Comparison of ENCODE assay signal across 21 mouse cellular contexts in genomic region chr15:86763581-86764375, GRCm38 (mm10).
DNase-seq lines count a peak whose midpoint lies in the region; ATAC-seq and TF ChIP-seq lines count a peak whose summit lies in the region.
"Had no signal": no experiment of that assay in that cellular context is flagged by ENCODE, and none has a peak within 500 bp of the region (broad histone marks: within the 10 kb centered on the region; RNA-seq: fewer than 3 reads in every experiment).

No protein-coding gene starts in this region.

- no peak overlapping the region for H3K9ac ChIP-seq in hindbrain, embryonic 13.5 days
- no peak overlapping the region for H3K9ac ChIP-seq in hindbrain, embryonic 11.5 days (ENCODE audit: low read depth, low read length)
- no peak overlapping the region for H3K9ac ChIP-seq in midbrain, postnatal 0 days (replicated peaks; ENCODE audit: low read length, poor library complexity, severe bottlenecking)
- H3K9ac ChIP-seq in midbrain, embryonic 15.5 days = no peak overlapping the region
- H3K9ac ChIP-seq: intestine, embryonic 15.5 days; kidney, embryonic 15.5 days; liver, embryonic 12.5 days; lung, embryonic 14.5 days; neural tube, embryonic 12.5 days had no signal

- no peak for DNase-seq in hindbrain, embryonic 11.5 days (ENCODE audit: low spot score)
- DNase-seq in midbrain, postnatal 0 days (ENCODE audit: low spot score) = peak; percentile 67
- DNase-seq in cerebellum, adult 9-10 months = peak; percentile 96
- peak; percentile 30 for DNase-seq in retina, postnatal 1 day
- DNase-seq in gastrocnemius, postnatal 10 days = no peak
- DNase-seq in gastrocnemius, postnatal 25 days = no peak
- DNase-seq: adrenal gland, postnatal 25 days; B cell, adult 2 months; gastrocnemius, postnatal 14 days; heart, postnatal 10 days; lung, embryonic 14.5 days; right cerebral cortex, postnatal 25 days had no signal

- 0 out of 2 replicates have a peak overlapping the region, but pooled peaks have one; percentile 12 for H3K27ac ChIP-seq in hindbrain, embryonic 13.5 days
- H3K27ac ChIP-seq in hindbrain, embryonic 11.5 days (ENCODE audit: low read depth, low read length) = no peak overlapping the region
- no peak overlapping the region for H3K27ac ChIP-seq in midbrain, postnatal 0 days (ENCODE audit: low read depth, low read length)
- H3K27ac ChIP-seq in midbrain, embryonic 15.5 days = no peak overlapping the region
- H3K27ac ChIP-seq: heart, embryonic 10.5 days; intestine, embryonic 15.5 days; kidney, embryonic 15.5 days; left cerebral cortex, adult 2 months; liver, embryonic 12.5 days; neural tube, embryonic 12.5 days; stomach, postnatal 0 days had no signal

- WGBS in hindbrain, embryonic 13.5 days = 83% methylated on average over 10 of the region's 10 CpGs
- WGBS in hindbrain, embryonic 11.5 days = 84% methylated on average over 10 of the region's 10 CpGs
- WGBS in midbrain, postnatal 0 days = 92% methylated on average over 10 of the region's 10 CpGs
- 86% methylated on average over 10 of the region's 10 CpGs for WGBS in midbrain, embryonic 15.5 days

- ATAC-seq in hindbrain, embryonic 13.5 days (ENCODE audit: low FRiP score) = no peak
- no peak for ATAC-seq in hindbrain, embryonic 11.5 days (ENCODE audit: low FRiP score)
- ATAC-seq in midbrain, postnatal 0 days (ENCODE audit: low FRiP score) = no peak
- ATAC-seq in midbrain, embryonic 15.5 days (replicated peaks) = no peak
- ATAC-seq: intestine, embryonic 15.5 days; liver, embryonic 12.5 days had no signal

- TF ChIP-seq CTCF in midbrain, postnatal 0 days (IDR thresholded peaks at IDR 0.05) = no peak

- H3K27me3 ChIP-seq in hindbrain, embryonic 13.5 days = no peaks in the 10 kb centered on the region
- H3K27me3 ChIP-seq in hindbrain, embryonic 11.5 days (ENCODE audit: control insufficient read depth, insufficient read depth, low read length) = no peaks in the 10 kb centered on the region
- H3K27me3 ChIP-seq in midbrain, postnatal 0 days (ENCODE audit: insufficient read depth, low read length) = no peaks in the 10 kb centered on the region
- no peaks in the 10 kb centered on the region for H3K27me3 ChIP-seq in midbrain, embryonic 15.5 days (replicated peaks)
- H3K27me3 ChIP-seq: intestine, embryonic 15.5 days; kidney, embryonic 15.5 days; liver, embryonic 12.5 days; neural tube, embryonic 12.5 days had no signal

- no peaks in the 10 kb centered on the region for H3K36me3 ChIP-seq in hindbrain, embryonic 13.5 days
- H3K36me3 ChIP-seq in hindbrain, embryonic 11.5 days (ENCODE audit: control insufficient read depth, insufficient read depth, low read length) = no peaks in the 10 kb centered on the region
- H3K36me3 ChIP-seq in midbrain, postnatal 0 days (ENCODE audit: insufficient read depth, low read length) = no peaks in the 10 kb centered on the region
- no peaks in the 10 kb centered on the region for H3K36me3 ChIP-seq in midbrain, embryonic 15.5 days (replicated peaks)
- H3K36me3 ChIP-seq: heart, embryonic 10.5 days; intestine, embryonic 15.5 days; kidney, embryonic 15.5 days; liver, embryonic 12.5 days; neural tube, embryonic 12.5 days had no signal

- H3K4me1 ChIP-seq in hindbrain, embryonic 13.5 days (replicated peaks) = no peaks in the 10 kb centered on the region
- no peaks in the 10 kb centered on the region for H3K4me1 ChIP-seq in hindbrain, embryonic 11.5 days (replicated peaks; ENCODE audit: control insufficient read depth, insufficient read depth, low read length)
- no peaks in the 10 kb centered on the region for H3K4me1 ChIP-seq in midbrain, postnatal 0 days (ENCODE audit: insufficient read depth, low read length)
- no peaks in the 10 kb centered on the region for H3K4me1 ChIP-seq in midbrain, embryonic 15.5 days
- H3K4me1 ChIP-seq: heart, embryonic 10.5 days; intestine, embryonic 15.5 days; kidney, embryonic 15.5 days; liver, embryonic 12.5 days; neural tube, embryonic 12.5 days had no signal

- no peak overlapping the region for H3K4me3 ChIP-seq in hindbrain, embryonic 13.5 days
- H3K4me3 ChIP-seq in hindbrain, embryonic 11.5 days (ENCODE audit: low read depth, low read length) = no peak overlapping the region
- no peak overlapping the region for H3K4me3 ChIP-seq in midbrain, postnatal 0 days (ENCODE audit: low read depth, low read length)
- no peak overlapping the region for H3K4me3 ChIP-seq in midbrain, embryonic 15.5 days
- H3K4me3 ChIP-seq: heart, embryonic 10.5 days; intestine, embryonic 15.5 days; kidney, embryonic 15.5 days; left cerebral cortex, adult 2 months; liver, embryonic 12.5 days; neural tube, embryonic 12.5 days had no signal

- H3K9me3 ChIP-seq in hindbrain, embryonic 13.5 days = no peaks in the 10 kb centered on the region
- no peaks in the 10 kb centered on the region for H3K9me3 ChIP-seq in hindbrain, embryonic 11.5 days (ENCODE audit: control insufficient read depth, low read length)
- H3K9me3 ChIP-seq in midbrain, postnatal 0 days (ENCODE audit: low read length) = no peaks in the 10 kb centered on the region
- H3K9me3 ChIP-seq in midbrain, embryonic 15.5 days = no peaks in the 10 kb centered on the region
- H3K9me3 ChIP-seq: heart, embryonic 10.5 days; intestine, embryonic 15.5 days; kidney, embryonic 15.5 days; neural tube, embryonic 12.5 days had no signal

- no peak overlapping the region for H3K4me2 ChIP-seq in hindbrain, embryonic 13.5 days
- H3K4me2 ChIP-seq in hindbrain, embryonic 11.5 days (replicated peaks; ENCODE audit: low read depth, low read length) = no peak overlapping the region
- H3K4me2 ChIP-seq in midbrain, postnatal 0 days (ENCODE audit: low read depth, low read length, poor library complexity, severe bottlenecking) = no peak overlapping the region
- no peak overlapping the region for H3K4me2 ChIP-seq in midbrain, embryonic 15.5 days
- H3K4me2 ChIP-seq: intestine, embryonic 15.5 days; kidney, embryonic 15.5 days; liver, embryonic 12.5 days; lung, embryonic 14.5 days; neural tube, embryonic 12.5 days had no signal

Comparison
In these comparisons a context has a peak if more than half of its experiments do, and no peak if none do; other contexts are left out.
1. DNase-seq: peak in midbrain, postnatal 0 days (single experiment), cerebellum, adult 9-10 months (single experiment) and retina, postnatal 1 day (single experiment); none in hindbrain, embryonic 11.5 days (single experiment), gastrocnemius, postnatal 10 days (single experiment) and gastrocnemius, postnatal 25 days (single experiment).